Mouse (Mus musculus): Measurements from ENCODE around the gene I830077J02Rik.
A peak's percentile ranks its signal among the peaks of the same experiment; 100 is the strongest.
"Not testable (repeated sequence)": the region's sequence is repeated elsewhere in the genome, so short reads cannot be mapped to it uniquely, and the experiment has no call there.

The I830077J02Rik gene

GRCm38 (mm10) chr3:105917656-105918354, 14.7 kb downstream of the I830077J02Rik start:
- no peak for DNase-seq

GRCm38 (mm10) chr3:105916455-105916854, 16.0 kb downstream of the I830077J02Rik start:
- DNase-seq, result not testable (repeated sequence)

GRCm38 (mm10) chr3:105915281-105915680, 17.2 kb downstream of the I830077J02Rik start:
- no peak for DNase-seq

GRCm38 (mm10) chr3:105913839-105914681, 18.4 kb downstream of the I830077J02Rik start:
- DNase-seq, result no peak

DNA sequence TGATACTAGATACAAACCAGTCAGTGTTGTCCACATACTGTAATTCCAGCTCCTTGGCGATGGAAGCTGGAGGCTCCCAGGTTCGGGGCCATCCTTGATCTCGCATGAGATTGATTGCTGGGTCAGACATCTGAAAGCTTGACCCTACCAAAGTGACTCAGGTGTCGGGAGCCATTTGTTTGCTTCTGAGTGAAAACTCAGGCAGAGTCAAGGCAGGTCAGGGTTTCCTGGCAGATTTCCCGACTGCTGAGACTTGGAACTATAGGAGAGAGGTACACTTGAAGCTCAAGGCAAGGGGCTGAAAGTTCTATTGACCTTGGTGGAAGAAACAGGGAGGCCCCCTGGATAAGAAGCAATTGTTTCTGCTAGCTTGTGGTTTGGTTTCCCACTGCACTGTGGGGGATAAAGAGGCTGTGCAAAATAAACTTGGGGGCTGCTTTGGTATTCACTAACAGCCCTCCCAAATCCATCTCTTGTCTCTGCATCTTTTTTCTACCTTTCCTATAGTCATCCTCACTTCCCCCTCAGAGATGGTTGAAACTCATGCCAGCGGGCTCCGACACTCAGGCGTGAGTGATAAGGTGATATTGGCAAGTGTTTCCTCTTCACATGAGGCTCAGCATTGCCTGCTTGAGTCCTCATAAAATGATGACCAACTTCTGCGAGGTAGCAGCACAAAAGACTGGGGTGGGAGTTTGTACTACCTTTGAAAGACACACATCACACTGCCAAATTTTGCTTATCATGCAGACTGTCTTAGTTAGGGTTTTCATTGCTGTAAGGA, 20.2 kb downstream of the I830077J02Rik start:
- no peak for DNase-seq

GRCm38 (mm10) chr3:105910519-105911190, 21.8 kb downstream of the I830077J02Rik start:
- DNase-seq, result no peak

DNA sequence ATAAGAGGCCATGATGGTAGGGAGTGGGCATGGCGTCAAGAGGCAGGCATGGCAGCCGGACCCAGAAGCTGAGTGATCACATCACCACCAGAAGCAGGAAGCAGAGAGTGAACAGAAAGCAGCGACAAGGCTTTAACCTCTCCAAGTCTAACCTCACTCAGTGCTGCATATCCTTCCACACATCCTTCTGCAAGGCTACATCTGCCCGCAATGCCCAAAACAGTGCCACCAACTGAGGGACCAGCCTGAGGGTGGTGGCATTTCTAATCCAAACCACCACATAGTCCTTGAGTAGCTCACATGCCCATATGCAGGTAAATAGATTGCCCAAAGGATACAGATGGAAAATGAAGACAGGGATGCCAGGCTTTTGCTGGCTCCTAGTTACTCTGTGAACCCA, 23.5 kb downstream of the I830077J02Rik start:
- DNase-seq, result no peak

DNA sequence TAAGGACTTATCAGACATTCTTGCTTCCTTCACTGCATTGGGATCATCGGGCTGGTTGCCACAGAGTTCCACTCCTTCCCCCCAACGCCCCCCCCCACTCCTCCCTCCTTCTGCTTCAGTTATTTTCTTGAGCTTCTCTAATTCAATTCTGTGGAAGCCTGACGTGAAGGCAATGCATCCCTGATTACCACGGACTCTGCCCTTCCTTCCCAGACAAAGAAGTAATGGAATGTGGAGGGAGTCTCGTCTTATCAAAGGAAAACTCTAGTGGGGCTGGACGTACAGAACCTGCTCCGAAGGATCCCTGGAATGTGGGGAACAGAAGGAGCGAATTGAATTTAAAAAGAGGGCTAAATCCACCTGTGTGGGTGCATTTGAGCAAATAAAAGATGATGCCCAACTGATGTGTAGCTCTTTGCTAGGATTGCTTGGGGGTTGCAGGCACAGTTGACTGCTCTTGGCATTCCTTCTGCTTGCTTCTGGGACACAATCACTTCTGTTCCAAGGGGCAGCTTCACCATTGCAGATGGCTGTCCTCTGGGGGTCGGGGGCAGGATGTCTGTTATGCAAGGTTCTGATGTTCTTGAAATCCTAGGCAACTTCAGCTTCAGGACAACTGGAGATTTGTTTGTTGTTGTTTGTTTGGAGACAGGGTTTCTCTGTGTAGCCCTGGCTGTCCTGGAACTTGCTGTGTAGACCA, 24.4 kb downstream of the I830077J02Rik start:
- no peak for DNase-seq

- no peak for DNase-seq
Observed at GRCm38 (mm10) chr3:105904721-105905120, 27.7 kb downstream of the I830077J02Rik start.

- no peak for DNase-seq
Observed at GRCm38 (mm10) chr3:105904213-105904612, 28.3 kb downstream of the I830077J02Rik start.

GRCm38 (mm10) chr3:105901468-105901867, 31.0 kb downstream of the I830077J02Rik start:
- no peak for DNase-seq

- no peak for DNase-seq
Observed at GRCm38 (mm10) chr3:105900716-105901115, 31.7 kb downstream of the I830077J02Rik start.

DNA sequence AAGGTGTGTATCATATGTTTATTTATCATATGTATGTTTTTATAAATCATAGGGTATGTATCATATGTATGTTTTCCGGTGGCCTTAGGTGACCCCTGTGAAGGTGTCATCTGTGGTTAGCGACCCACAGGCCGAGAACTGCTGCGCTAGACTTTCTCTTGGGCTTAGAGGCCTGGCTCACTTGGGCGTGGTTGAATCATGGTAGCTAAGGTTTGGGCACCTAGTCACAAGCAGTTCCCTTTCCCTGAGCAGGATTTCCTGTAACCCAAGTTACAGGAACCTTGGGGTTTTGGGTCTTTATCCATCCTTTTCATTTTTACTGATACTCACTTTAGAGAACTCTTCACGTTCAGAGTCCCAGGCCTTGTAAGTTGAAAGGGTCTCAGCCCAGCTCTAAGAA, 32.2 kb downstream of the I830077J02Rik start:
- DNase-seq, result no peak

DNA sequence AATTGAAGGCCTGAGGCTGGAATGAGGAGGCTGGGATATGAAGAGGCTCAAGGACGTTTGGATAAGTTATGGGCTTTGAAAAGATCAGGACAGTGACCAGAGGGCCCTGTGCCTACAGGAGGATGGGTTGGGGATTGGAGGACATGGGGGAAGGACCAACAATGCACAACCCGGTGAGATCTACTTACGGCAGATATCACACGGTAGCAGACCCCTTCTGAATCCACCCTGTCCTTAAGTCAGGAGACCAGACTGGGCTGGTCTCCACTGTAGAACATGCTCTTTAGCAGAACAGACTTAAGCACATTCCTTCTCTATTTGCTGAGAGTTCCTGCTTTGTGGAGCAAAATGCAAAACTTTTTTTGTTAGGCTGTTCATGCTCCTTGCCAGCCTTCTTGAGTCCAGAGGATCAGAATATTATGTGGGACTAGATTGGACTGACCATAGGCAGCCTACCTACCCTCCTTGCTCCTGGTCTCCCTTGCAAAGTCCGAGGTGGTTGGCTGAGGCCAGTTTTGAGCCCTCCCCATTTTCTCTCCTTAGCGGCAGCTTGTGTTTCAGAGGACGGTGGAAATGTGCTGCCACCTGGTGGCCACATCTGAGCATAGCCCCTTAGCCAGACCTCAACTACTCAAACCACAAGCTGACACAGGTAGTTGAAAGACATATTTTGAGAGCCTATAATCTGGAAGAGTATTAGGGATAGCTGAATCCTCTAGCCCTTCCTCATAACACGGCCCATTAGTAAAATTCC, 32.9 kb downstream of the I830077J02Rik start:
- peak; percentile 86 to 88 for DNase-seq

DNA sequence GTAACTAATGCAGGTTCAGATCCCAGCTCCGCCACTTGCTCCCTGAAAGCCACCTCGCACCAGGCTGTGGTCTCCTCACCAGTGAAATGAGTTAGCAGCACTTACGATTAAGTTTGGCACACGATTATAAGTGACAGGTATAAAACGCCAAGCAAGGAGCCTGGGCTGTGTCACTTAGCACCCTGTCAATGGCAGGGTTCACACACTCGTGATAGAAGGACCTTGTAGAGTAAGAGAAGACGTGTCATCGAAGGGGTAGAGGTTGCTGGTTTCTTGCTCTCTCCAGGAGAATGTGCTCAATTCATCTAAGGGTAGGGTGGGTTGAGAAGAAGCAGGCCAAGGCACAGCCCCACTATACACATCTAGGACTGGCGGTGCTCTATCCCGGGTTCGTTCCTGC, 33.6 kb downstream of the I830077J02Rik start:
- no peak for DNase-seq

- DNase-seq, result peak in 1 of 2 experiments; percentile 11
Observed at GRCm38 (mm10) chr3:105898325-105898724, 34.1 kb downstream of the I830077J02Rik start.

DNA sequence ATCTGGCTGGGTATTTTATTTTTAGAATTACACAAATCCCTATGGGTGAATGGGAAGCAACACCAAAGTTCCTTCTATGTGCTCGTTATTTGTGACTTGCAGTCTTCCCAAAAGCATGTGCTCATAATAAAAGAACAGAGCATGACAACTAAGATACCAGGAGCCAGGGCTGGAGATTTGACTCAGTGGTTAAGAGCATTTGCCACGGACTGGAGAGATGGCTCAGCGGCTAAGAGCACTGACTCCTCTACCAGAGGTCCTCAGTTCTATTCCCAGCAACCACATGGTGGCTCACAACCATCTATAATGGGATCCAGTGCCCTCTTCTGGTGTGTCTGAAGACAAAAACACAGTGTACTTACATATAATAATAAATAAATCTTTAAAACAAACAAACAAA, 35.7 kb downstream of the I830077J02Rik start:
- DNase-seq, result no peak

GRCm38 (mm10) chr3:105894601-105895592, 37.6 kb downstream of the I830077J02Rik start:
- DNase-seq, result peak; percentile 47 to 68

- DNase-seq, result no peak
Observed at GRCm38 (mm10) chr3:105893941-105894391, 38.5 kb downstream of the I830077J02Rik start.
